Mouse (Mus musculus) brain, embryonic 18.5 days (tissue): Measurements from ENCODE around the gene Elavl1.
"Not testable (repeated sequence)": the region's sequence is repeated elsewhere in the genome, so short reads cannot be mapped to it uniquely, and the experiment has no call there.

ENCODE experiments used
- DNase-seq: peaks from one replicate; pipeline ENCODE4 v3.0.0-alpha.2; 2012; ENCODE audit warnings: low read depth, low spot score

The Elavl1 gene

GRCm38 (mm10) chr8:4258678-4259077 is 66.5 kb downstream of the Elavl1 start:
- no peak for DNase-seq

- no peak for DNase-seq
These were observed 67.0 kb downstream of the Elavl1 start for GRCm38 (mm10) chr8:4258233-4258632.

GRCm38 (mm10) chr8:4257350-4257749 is 67.9 kb downstream of the Elavl1 start:
- no peak for DNase-seq

DNA sequence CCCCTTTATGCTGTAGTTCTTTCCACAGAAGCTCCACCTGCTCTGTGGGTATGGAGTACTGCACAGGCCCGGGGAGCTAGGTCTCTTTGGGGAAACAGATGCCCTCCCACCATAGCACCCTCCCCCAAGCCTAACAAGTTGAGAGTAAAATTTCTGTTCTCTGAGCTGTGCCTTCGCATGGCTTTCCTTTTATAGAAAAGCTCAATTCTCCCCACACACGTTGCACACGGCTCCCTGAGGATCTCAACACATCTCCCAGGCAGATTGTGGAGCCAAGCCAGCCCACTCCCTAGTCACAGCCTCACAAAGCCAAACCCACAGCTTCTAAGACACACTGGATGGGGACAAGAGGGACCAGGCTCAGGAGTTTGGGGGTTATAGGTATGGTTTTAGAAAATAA is 68.3 kb downstream of the Elavl1 start:
- no peak for DNase-seq

GRCm38 (mm10) chr8:4255471-4255870 is 69.7 kb downstream of the Elavl1 start:
- not testable (repeated sequence) for DNase-seq

- no peak for DNase-seq
These were observed 71.2 kb downstream of the Elavl1 start for GRCm38 (mm10) chr8:4254001-4254400.

DNA sequence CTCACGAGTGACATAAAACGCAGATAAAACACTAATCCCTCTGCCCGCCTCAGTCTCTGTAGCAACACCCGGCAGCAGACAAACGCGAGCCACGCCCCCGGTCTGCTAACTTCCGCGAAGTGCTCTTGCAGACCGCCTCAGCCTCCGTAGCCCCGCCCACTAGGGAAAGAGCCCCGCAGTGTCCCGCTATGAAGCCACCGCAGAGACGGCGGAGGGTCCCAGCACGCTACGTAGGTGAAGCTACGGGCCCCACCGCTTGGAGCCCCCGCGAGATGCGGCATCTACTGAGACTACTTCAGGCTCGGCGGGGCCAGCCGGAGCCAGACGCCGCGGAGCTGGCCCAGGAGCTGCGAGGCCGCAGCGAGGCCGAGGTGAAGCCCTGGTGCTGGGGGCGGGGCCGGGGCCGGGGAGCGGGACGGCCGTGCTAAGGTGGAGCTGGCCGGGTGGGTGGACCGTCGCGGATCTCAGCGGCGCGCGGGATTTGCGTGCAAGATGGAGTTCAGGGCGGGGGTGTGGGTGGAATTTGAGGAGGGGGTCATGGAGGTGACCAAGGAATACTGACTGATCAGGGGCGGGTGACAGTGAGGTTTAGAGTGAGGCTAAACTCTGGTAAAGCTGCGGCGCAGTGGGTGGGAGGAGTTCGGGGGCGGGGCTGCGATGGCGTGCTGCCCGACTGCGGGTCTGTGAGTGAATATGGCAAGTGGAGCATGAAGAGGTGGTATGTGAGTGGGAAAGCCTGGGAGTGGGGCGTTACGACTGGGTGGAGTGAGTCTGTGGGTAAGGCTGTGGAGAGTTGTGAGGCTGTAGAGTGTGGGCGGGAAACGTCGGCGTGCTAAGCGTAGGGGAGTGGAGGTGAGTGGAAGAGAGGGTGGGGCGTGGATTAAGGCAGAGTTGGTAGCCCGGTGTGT is 72.0 kb downstream of the Elavl1 start, which contains the start of gene Snapc2:
Gene Snapc2 (plus strand): TSS at position 147 of the 908 bp plus-strand sequence.
- peak; percentile 88 for DNase-seq

DNA sequence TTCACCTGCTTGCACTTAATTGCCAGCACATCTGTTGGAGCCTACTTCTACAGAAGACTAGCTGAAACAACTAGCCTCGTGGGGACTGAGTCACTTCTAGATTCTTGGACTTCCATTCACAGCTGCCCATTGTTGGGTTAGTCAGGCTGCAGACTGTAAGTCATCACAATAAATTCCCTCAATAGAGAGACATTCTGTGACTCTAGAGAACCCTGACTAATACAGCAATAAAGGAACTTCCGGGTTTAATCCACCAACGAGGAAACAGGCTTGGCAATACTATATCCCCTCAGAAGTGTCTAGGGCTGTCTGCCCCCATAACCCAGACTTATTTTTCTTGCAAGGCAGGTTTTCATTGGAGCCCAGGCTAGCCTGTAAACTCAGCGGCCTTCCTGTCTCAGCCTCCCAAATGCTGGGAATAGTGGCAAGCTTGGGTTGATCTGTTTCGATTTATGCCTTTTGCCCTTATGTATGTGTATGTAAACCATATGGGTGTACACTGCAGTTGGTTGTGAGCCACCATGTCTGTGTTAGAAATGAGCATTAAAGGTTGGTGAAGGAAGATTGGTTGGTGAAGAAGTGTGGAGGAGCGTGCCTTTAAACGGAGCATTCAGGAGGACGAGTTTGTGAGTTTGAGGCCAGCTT is 73.0 kb downstream of the Elavl1 start:
- no peak for DNase-seq

- no peak for DNase-seq
These were observed 74.8 kb downstream of the Elavl1 start for GRCm38 (mm10) chr8:4250306-4250970.

DNA sequence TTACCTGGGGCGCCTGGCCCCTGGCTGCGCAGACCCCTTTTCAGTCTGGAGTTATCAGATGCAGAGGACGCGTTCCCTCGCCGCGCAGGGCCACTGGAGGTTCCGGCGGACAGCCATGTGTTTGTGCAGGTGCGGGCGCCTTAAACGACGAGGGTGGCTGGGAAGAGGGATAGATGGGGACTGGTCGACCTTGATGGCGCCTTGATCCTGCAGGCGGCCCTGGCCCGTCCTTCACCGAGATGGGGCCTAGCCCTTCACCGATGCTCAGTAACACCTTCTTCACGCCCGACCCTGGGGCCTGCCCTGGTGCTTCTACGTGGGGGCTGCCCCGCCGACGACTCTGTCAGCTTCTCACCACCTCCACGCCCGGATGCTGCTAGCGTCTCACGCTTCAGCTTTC is 76.0 kb downstream of the Elavl1 start:
- DNase-seq, result no peak

GRCm38 (mm10) chr8:4247951-4248540 is 77.2 kb downstream of the Elavl1 start, which contains the start of gene Tgfbr3l:
Tgfbr3l (plus strand) TSS chr8:4248214.
- no peak for DNase-seq

GRCm38 (mm10) chr8:4247241-4247640 is 78.0 kb downstream of the Elavl1 start:
- DNase-seq, result no peak

- DNase-seq, result no peak
These were observed 79.5 kb downstream of the Elavl1 start for GRCm38 (mm10) chr8:4245737-4246136.

- DNase-seq, result no peak
These were observed 80.2 kb downstream of the Elavl1 start for GRCm38 (mm10) chr8:4245061-4245460.

- DNase-seq, result no peak
These were observed 85.9 kb downstream of the Elavl1 start for GRCm38 (mm10) chr8:4239193-4239890.

- DNase-seq, result peak; percentile 97
These were observed 86.6 kb downstream of the Elavl1 start, which contains the start of the genes Map2k7 and Gm49320 for GRCm38 (mm10) chr8:4238434-4239192. Map2k7 (plus strand) TSS chr8:4238740. Gm49320 (plus strand) TSS chr8:4238865.

DNA sequence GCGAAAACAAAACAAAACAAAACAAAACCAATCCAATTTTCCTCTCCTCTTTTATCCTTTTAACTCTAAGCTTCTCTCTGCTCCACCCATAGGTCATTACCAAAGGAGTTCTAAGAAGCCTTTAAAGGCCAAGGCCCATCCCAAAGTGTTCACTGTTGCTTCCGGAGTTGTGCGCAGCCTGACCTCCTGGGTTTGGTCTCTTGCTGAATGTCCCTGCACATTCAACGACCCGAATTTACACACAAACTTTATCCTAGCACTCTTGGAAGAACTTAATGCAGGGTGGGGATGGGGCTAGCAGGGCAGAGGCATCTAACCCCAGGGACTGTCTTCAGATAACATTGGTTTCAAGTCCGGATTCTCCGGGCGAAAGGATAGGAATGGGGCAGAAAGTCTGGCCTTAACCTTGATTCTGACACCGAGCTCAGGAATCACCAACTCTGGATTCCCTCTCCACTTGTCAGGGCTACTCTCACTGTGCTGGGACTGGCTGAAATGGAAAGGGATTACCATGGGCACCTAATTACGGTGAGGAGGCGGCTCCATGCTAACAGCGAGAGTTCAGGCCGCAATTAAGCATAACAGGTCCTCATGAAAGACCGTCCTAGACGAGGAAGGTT is 87.3 kb downstream of the Elavl1 start:
- no peak for DNase-seq
